Mouse (Mus musculus) regulatory T cell (primary cell): Measurements from ENCODE around the gene Mast4.

Experiments
- in situ Hi-C: fragments of 300-600 bp; cut with MboI, MseI; formaldehyde crosslinking; loops from one replicate; pipeline ENCODE4 v1.15.1; 2025; ENCODE audit warnings: high pct_unique_total_duplicates

Gene Mast4

DNA sequence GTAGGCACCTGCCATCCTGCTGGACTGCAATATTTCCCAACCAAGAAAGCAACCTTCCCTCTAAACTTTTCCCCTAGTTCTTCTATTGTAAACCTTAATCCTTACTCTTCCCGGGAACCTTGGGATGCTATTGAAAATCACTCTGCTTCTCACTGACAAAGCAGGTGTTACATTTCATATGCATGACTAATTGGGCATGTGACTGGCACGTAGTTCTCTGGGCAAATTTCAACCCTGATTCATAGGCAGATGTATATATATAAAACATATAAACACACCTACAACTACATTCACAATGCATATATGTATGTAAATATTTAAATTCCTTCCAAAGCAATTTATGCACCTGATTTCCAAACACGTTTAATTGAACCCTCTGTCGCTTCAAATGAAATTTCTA lies 90.2 kb downstream of the Mast4 start:
- in situ Hi-C loops = no loop called here

DNA sequence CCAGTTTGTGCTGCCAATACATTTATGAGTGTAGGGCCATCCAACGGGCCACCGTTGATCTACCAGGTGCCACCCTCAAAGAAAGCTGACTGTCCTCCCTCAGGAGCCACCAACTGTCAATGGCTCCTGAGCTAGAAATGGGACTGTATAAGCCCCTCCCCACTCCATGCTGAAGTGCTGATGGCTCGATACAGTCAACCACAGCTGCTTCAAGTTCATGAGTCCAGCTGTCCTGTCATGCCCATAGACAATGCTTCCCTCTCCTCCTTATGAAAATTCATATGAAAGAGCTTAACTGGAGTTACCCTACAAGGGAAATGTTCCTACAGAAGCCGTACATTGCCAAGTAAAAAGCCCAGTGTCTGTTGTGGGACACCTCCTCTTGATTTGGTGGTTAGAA lies 93.2 kb downstream of the Mast4 start:
- in situ Hi-C loops = no loop called here

DNA sequence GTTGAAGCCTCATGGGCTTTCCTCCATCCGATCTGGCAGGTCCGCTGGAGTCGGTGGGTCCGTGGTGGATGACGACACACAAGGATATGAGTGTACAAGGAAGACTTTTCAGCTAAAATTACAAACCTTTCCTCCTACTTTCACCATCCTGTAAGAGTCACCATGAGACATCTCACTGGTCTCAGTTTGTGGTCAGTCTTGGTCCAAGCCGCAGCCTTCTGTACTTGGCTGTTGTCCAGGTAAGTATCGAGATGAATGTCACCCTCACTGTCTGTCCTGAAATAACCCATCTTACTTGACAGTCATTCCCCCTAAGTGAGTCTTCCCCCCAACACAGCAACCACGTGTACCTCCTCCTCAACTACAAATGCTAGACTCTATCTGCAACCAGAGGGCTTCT lies 94.6 kb downstream of the Mast4 start:
- in situ Hi-C loops = no loop called here

DNA sequence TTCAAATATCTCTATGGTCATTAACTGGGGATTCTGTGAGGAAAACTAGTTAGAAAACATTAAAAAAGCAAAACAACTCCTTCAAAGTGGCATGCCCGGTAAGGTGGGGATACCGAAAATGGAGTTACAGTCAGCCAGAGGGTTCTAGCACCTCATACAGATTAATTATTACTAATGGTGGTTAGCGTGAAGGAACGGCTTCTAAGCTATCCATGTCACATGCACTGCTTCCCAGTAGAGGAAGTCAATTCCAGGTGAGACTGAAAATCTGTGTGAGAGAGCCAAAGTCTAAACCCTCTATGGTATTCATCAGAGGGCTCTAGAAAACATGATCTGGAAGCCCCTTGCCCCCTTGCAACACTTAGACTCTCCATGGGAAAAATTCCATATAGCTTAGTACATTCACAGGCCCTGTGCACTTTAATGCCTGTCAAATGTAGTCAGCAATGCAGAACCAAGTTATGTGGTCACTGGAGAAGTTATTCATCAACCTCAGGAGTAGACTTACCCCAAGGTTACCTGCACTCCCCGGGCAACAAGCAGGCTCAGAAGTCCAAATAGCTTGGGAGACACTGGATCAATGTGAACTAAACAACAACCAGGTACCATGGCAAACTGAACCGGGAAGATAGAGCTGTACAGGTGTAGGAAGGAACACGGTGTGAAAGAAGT lies 96.1 kb downstream of the Mast4 start:
- in situ Hi-C loops = no loop called here

DNA sequence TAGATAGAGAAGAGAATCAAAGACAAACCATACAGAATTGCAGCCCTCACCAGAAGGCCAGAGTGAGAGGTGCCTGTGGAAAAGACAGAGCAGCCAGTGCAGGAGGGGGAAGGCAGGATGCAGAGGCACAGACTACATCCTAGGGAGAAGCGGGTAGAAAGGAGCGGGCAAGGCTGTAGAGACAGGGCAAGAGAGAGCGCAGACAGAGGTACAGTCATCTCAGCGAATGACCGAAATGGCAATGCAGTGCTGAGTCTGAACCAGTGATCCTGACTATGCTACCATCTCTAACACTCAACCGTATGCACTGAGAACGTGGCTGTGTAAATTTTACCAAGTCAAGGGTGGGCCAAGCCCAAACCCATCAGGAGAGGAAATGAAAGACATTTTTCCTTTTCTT lies 102.1 kb downstream of the Mast4 start:
- in situ Hi-C loops = no loop called here

DNA sequence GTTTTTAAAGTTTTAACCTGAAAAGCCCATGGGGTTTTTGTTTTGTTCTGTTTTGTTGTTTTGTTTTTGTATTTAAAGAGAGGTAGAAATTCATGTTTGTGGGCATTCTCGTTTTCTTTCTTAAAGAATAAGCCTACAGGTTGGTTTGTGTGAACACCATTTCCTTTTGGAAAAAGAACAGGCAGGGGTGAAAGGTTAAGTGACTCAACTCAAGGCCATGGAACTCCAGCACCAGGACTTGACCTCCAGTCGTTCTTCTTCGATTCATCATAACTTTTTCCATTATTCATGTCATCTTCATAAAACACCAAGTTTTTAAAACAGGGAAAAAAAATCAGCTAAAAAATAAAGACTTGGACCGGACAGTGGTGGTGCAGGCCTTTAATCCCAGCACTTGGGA lies 105.2 kb downstream of the Mast4 start:
- in situ Hi-C loops = no loop called here

DNA sequence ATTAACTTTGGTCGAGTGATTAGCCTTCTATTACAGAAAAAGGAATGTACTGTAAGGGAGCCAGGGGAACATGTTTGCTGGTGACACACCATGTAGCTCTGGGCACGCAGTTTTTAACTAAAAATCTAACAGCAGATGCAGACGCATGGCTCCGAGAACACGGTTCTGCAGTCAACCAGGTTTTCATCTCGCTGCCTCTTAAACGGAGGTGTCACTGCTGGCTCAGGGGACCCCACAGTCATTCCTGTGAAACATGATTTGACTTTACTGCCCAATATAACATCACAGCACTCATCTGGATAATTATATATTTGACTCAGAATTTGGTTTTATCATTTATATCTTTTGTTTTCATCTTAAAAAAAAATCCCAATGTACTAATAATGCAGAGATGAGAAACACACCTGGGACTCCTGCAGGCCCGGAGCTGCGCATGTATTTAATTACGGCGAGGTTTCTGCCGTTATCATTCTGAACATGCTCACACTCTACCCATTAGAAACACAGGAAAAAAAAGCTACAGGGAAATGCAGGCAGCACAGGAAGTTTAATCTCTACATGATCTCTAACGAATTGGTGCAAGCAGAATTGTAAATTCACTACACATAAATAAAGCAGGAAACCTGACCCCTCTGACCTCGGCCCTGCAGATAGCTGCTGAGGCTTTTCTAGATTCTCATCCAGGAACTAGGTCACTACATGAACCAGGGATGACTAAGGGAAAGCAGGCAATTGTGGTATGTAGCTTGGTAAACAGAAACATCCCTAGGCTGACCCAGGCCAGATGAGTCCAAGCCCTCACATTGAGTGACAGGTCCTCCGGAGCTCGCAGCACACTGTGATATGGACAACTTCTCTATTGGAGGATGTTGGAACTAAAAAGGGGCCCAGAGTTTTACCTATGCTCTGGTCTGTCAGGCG lies 108.1 kb downstream of the Mast4 start:
- in situ Hi-C loops = no loop called here

DNA sequence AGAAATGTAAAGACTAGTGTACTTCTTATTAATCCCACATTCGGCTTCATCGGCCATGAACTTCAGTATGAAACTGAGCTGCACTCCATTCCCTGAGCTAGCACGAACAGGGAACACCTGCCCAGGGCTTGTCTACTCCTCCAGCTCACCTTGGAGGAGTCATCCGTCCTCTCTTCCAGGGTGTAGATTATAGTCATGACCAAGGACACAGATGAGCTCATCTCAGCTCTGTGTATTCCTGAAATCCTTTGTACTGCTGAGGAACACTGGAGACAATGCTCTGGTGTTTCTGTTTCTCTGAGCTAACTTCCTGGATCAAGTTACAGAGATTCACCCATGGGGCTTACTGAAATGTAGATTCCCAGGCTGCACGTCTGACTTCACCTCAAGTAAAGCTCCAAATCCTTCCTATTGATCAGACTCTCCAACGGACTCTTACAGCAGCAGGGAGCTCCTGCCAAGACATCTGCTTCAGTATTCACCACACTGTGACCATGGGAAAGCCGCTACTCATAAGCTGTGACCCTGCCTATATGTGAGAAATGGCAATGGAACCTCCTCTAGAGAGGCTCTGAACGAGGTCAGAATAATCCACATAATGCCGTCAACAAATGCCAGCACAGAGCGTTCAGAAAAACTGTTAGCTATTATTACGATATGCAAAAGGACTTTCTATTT lies 108.9 kb downstream of the Mast4 start:
- in situ Hi-C loops = no loop called here

DNA sequence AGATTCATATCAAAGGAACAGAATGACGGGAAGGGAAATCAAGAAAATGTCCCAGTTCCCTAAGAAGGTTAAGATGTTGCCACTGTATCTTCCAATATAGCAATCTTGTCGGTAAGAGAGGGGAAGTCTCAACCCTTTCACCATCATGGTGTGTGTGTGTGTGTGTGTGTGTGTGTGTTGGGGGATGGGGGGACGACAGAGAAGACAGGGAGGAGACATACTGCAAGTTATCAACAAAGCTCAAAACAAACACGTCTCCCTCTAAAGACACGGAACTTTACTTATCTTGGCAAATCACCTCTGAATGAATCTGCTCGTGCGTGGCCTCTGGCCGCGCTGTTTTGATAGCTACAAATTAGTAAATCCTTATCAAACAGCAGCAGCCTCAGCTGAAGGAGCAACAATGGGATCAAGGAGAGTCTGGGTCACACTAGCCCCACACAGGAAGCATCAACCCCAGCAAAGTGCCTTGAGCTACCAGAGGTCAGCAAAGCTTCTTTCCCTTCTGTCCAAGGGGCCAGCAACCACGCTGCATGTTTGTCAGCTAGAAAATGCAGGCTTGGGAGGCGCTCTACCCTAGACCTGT lies 113.7 kb downstream of the Mast4 start:
- in situ Hi-C loops = no loop called here

DNA sequence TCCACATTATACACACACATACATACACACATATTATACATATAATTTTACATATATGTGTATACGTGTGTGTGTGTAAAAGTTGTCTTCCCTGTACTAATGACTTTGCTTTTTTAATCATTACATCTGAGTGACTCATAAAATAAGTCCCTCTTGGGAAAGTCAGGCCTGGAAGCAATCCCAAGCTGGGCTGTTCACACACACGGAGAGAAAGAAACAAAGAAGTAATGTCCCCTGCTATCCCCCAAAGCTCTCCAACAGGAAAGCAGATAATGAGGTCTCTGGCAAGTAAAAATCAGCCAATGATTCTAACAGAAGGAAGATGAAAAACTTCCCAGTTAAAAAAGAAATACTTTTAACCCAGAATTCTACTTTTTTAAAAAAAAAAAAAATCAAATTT lies 114.3 kb downstream of the Mast4 start:
- in situ Hi-C loops = no loop called here

DNA sequence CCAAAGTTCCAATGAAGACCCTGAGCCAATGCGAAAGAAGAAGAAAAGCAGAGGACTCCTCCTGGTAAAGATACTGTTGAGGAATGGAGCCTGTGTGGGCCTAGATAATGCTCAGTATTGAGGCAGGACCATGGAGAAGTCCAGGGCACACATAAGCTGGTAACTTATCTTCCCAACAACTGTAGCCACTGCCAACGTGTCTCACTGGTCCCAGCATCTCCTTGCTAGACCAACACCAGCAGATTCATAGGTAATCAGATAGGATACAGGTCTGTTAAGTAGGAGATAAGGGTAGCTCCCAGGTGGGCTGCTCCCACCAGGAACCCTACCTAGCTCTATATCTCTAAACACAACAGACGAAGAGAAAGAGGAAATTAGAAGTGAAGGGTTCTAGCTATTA lies 116.8 kb downstream of the Mast4 start:
- in situ Hi-C loops = no loop called here

DNA sequence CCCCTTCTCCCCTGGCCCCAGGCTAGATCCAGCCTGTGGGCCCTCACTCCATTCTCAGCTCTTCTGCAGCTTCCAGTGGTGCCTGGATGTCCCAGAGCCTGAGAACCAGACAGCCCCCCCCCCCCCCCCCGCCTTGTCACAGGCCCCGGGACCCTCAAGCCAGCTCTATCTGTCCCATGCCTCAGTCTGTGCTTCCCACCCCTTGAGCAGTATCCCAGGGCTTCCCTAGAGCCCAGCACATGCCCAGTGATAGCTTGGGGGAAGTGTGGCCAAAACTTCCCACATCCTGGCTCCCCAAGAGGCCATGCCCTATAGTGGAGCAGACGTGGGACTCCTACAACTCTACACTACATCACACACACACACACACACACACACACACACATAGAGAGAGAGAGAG lies 119.8 kb downstream of the Mast4 start:
- in situ Hi-C loops = no loop called here

DNA sequence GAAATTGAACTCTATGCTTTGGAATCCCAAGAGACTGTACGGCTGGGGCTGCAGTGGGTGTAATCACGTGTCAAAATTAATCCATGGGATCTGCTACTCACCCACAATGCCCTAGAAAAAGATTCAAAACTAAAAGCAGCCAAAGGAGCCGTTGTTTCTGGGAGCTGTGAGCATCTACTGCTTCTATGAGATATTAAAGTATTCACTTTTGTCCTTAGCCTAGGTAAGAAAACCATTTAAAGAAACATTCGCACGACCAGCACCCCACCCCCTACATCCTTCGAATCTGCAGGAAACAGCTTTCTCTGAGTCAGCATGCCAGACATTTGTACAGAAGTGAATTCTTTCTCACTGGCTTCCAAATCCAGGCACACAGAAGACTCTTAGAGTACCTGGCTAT lies 122.3 kb downstream of the Mast4 start:
- in situ Hi-C loops = no loop called here

DNA sequence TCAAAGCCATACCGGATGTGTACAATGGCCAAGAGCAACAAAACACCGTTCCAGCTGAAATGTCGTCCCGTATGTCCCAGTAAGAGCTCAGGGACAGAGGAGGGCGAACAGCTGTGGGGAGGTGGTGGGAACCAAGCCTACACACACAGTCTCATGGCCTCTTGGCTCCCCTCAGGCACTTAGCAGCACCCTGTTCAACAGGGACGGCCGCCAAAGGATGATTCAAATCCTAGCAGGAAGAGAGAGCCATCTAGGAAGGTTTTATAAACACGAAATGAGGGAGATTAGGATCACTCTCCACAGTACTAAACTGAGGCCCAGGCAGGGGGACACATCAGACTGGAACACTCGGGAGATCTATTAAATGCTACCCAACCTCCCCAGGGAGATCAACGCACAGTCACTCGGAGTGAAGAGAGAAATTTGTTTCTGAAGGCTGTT lies 122.8 kb downstream of the Mast4 start:
- in situ Hi-C loops = no loop called here

DNA sequence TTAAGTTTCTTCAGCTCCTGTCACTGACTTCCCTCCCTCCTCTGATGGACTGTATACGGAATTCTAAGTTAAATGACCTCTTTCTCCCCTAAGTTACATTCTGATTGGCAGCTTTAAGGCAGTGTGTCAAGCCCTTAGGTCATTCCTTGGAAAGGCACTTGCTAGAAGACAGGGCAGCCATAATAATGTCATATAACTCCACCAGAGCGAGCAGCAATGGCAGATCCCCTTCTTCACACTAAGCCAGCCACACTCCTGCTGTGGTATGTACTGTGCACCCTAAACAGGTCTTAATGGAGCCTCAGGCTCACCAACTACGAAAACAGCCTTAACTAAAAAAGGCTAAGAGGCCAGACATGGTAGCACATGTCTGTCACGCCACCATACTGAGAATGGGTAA lies 123.6 kb downstream of the Mast4 start:
- in situ Hi-C loops = no loop called here

DNA sequence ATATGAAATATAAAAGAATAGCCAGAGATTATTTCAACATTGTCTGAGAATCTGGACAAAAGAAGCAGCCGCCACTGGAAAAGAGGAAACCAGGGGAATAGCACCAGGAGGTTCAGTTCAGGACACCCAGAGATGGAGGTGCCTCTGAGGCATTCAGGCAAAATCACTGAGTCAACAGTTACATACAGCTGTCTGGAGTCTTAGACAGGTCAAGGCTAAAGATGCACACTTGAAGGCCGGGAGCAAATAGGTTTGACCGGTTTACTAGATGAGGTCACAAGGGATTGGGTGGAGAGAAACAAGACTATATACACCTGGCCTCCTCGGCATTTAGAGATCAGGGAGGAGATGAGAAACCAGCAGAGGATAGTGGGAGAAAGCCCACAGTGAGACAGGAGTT lies 127.1 kb downstream of the Mast4 start:
- in situ Hi-C loops = no loop called here

DNA sequence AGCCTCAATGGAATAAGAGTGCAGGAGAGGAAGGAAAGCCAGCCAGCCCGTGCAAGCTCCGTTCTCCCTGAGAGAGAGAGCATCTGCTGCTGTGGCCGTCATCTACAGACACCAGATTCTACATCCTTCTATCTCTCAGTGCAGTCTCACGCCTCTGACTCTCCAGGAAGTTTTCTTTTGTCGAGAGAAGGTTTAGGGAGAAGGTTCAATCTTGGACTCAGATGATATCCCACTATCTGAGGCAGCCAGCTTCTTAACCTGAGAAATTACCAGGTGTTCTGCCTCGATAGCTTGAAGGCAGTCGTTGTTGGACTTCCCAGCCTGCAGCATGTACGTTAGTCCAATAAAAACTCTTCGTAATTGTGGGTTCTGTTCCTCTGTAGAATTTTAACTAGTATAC lies 127.7 kb downstream of the Mast4 start:
- in situ Hi-C loops = no loop called here

DNA sequence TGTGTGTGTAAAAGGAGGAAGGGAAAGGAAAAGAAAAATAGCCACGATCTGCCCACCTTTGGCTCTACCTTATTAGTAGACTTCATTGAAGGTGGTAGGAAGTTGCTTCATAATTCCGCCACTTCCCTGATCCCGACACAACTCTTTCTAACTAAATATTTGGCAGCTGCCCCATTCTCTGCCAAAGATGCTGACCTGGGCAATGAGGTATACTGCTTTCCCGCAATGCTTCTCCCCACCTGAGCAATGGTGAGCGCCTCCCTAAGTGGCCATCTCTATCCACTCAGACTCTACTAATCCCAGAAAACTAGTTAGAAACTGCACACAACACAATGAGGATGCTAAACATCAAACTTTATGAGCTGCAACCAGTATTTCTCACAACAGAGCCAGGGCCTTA lies 129.1 kb downstream of the Mast4 start:
- in situ Hi-C loops = no loop called here

DNA sequence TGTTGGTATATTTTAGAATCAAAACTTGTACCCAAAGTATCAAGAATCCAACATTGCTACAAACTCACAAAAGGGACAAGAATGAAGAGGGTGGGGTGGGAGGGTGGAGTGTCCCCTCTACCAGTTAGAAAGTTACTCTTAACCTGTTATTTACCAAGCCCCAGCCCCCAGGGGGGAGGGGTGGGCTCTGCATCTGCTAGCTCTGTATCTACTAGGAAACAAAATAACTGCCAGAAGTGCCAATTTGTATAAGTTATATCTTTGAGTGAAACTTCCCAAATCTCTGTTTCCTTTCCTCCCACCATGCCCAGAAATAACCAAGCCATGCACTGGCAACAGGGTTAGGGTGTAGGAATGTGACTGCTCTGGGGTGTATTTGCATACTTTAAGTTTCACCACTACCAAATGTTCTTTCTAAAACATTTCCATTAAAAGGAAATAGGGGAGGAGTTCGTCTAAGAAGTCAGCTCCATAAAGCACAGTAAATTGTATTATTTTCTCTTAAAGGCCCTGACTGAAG lies 130.9 kb downstream of the Mast4 start:
- in situ Hi-C loops = no loop called here

DNA sequence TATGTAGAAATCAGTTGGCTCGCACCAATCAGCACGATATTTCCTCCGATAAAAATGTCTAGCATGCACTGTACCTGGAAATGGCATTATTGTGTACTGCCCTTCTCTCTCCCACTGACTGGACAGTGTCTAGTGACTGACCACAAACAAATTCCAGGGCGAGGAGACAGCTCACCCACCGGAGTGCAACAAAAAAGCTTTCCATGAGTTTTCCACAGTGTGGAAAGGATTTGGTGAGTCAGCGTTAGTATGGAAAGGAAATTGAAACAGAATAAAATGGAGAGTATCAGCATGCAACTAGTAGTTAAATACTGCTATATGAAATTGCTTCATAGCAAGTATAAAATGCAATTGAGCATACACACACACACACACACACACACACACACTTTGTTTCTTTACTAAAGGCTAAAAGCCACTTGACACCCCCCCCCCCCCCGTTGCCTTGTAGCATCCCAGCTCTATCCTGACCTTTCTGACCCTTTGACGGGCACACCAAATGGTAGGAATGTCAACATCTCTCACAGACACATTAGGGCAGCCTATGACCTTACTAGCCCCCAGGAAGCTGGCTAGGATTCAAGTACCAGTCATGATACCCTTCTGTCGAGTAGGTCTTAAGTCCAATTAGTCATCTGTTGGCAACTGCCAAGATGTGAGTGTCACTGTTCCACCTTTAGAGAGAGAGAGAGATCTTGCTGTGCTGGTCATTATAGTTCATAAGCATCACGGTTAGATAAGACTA lies 133.1 kb downstream of the Mast4 start:
- in situ Hi-C loops = no loop called here
